Mouse (Mus musculus) midbrain, postnatal 0 days (tissue): ENCODE data around the gene Ddn. TPM values are rescaled to one million over a fixed set of nuclear protein-coding genes. Genes with fewer than 3 reads are reported as not detected.

Experiments used
- ATAC-seq: fragments of 200-750 bp; cut with Nextera tagmentation; 2 replicates; pipeline ENCODE4 v1.8.0; 2017; ENCODE audit warnings: moderate number of reproducible peaks, mild to moderate bottlenecking, moderate TSS enrichment, moderate library complexity; ENCODE audit not compliant: low FRiP score
- DNase-seq: peaks from one replicate; pipeline ENCODE4 v3.0.0-alpha.2; 2015; ENCODE audit warnings: low spot score
- H3K27ac ChIP-seq: fragments of 300-500 bp; sonication (generic); 2 replicates; pipeline ENCODE4 v1.5.1; 2014; ENCODE audit warnings: low read depth, mild to moderate bottlenecking, low read length, mixed read lengths
- H3K27me3 ChIP-seq: fragments of 300-500 bp; sonication (generic); 2 replicates; pipeline ENCODE4 v1.6.1; 2014; ENCODE audit warnings: low read length, control low read depth, mixed read lengths; ENCODE audit not compliant: insufficient read depth
- H3K36me3 ChIP-seq: fragments of 300-500 bp; sonication (generic); 2 replicates; pipeline ENCODE4 v1.6.1; 2014; ENCODE audit warnings: low read length, control low read depth, mixed read lengths; ENCODE audit not compliant: insufficient read depth
- H3K4me1 ChIP-seq: fragments of 300-500 bp; sonication (generic); 2 replicates; pipeline ENCODE4 v1.6.1; 2014; ENCODE audit warnings: mild to moderate bottlenecking, control low read depth, antibody characterized with exemption, low read length, mixed read lengths; ENCODE audit not compliant: insufficient read depth
- H3K4me2 ChIP-seq: fragments of 300-500 bp; sonication (generic); 2 replicates; pipeline ENCODE4 v1.6.1; 2014; ENCODE audit warnings: low read depth, mild to moderate bottlenecking, low read length, mixed read lengths; ENCODE audit not compliant: poor library complexity, severe bottlenecking
- H3K4me3 ChIP-seq: fragments of 300-500 bp; sonication (generic); 2 replicates; pipeline ENCODE4 v1.5.1; 2014; ENCODE audit warnings: low read depth, mild to moderate bottlenecking, low read length, moderate library complexity
- H3K9ac ChIP-seq: fragments of 300-500 bp; sonication (generic); replicated peaks from 2 replicates; pipeline ENCODE4 v1.6.1; 2014; ENCODE audit warnings: mild to moderate bottlenecking, low read length, moderate library complexity, mixed read lengths; ENCODE audit not compliant: poor library complexity, severe bottlenecking
- H3K9me3 ChIP-seq: fragments of 300-500 bp; sonication (generic); 2 replicates; pipeline ENCODE4 v1.6.1; 2016; ENCODE audit warnings: low read length, control low read depth
- CTCF ChIP-seq: IDR thresholded peaks from 2 replicates; pipeline ENCODE4 v1.5.1; 2016; ENCODE audit warnings: antibody characterized with exemption, mild to moderate bottlenecking
- WGBS: fragments of 180-500 bp; shearing (Covaris S2); extraction: QIAGEN DNeasy Blood & Tissue Kit; methylation state at CpG from one replicate; pipeline ENCODE4 v1.1.7; 2014; 5-methylcytosine and 5-hydroxymethylcytosine counted together
- polyA plus RNA-seq: library from polyadenylated mRNA; unstranded; fragments of >200 nt; fragmentation: Nextera tagmentation; extraction: Ambion mirVana; gene quantifications from 2 replicates; pipeline ENCODE4 v1.2.1, GENCODE M21; 2015
- total RNA-seq: library from RNA; depleted of rRNA; stranded (reverse); fragments of >200 nt; gene quantifications from 2 replicates; pipeline ENCODE4 v1.2.3, GENCODE M21; 2014

The Ddn gene
- total and polyA plus RNA-seq, 2 experiments from 2014 or later = 0.51 to 7.3 TPM

DNA sequence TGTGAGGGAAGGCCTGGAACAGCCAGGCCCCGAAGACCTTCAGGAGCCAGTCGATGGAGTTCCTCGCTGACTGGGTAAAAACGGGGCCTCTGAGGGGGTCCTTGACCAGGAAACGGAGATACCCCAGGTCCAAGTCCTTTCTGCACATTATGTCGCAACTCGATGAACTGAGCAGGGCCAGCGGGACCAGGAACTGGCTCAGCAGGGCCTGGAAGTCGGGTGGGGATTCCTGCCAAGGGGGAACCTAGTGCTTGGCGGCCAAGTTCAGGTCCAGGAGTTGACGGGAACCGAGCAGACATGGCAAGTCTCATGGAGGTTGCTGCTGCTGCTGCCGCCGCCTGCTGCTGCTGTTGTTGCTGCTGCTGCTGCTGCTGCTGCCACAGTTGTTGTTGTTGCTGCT, 41.4 kb upstream of the Ddn start:
- Histone ChIP-seq H3K4me2 (no peak overlapping the region), H3K9ac (no peak overlapping the region), H3K27ac (no peak overlapping the region), H3K4me1 (no peaks in the 10 kb centered on the region), H3K27me3 (no peaks in the 10 kb centered on the region), H3K4me3 (no peak overlapping the region), H3K9me3 (no peaks in the 10 kb centered on the region), H3K36me3 (peaks cover 92% of the 10 kb centered on the region)
- no peak for TF ChIP-seq CTCF
- WGBS = 92% methylated on average over 14 of the region's 14 CpGs
- ATAC-seq (no peak), DNase-seq (no peak)

DNA sequence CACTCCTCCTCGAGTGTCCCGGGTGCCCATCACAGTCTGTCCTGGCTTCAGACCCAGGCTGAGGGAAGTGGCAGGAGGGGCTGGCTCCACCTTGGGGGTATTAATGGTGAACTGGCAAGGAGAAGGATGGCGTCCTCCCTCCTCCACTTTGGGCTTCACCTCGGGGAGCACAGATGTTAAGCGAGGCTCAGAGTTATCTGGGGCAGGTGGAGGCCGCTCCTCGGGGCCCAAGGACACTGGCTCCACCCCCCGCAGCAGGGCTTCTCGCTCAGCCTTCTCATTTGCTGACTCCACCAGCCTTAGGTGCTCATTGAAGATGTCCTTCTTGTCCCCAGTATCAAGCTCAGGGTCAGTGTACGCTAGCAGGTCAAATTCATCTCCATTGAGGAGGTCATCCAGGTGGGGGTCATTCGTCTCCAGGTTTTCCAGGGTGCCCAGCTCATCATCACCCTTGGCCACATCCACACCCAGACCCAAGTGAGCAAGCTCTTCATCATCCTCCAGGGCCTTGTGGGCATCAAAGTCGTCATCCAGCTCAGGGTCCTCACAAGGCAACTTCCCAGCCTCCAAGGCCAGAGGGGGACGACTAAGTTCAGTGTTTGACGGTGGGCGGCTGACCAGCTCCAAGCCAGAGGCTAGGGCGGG, 40.8 kb upstream of the Ddn start:
- Histone ChIP-seq H3K36me3 (peaks cover 92% of the 10 kb centered on the region), H3K4me3 (no peak overlapping the region), H3K4me1 (no peaks in the 10 kb centered on the region), H3K9me3 (no peaks in the 10 kb centered on the region), H3K4me2 (no peak overlapping the region), H3K27ac (no peak overlapping the region), H3K9ac (no peak overlapping the region), H3K27me3 (no peaks in the 10 kb centered on the region)
- no peak for ATAC-seq
- 87% methylated on average over 16 of the region's 16 CpGs for WGBS
- no peak for TF ChIP-seq CTCF
- DNase-seq = no peak

DNA sequence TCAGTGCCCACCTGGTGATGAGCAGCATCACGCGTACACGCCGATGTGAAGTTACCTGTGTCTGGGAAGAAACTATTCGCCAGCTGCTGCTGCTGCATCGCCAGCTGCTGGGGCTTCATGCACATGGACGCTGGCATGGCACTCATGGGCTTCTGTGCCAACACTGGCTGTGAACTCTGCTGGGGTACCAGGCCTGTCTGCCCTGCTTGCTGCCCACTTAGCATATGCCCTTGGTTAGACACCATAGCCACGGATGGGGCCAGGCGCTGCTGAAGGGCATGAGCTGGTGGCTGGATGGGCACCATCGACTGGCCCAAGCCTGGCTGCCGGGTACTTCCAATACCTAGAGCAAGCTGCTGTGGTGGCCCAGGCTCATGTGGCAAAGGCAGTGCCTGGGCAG, 39.9 kb upstream of the Ddn start:
- no peak overlapping the region for H3K4me2 ChIP-seq
- TF ChIP-seq CTCF = no peak
- H3K9me3 ChIP-seq = no peaks in the 10 kb centered on the region
- peaks cover 92% of the 10 kb centered on the region for H3K36me3 ChIP-seq
- no peak overlapping the region for H3K27ac ChIP-seq
- WGBS = 98% methylated on average over 11 of the region's 11 CpGs
- H3K4me3 ChIP-seq = no peak overlapping the region
- no peaks in the 10 kb centered on the region for H3K27me3 ChIP-seq
- DNase-seq (no peak), ATAC-seq (no peak)
- no peak overlapping the region for H3K9ac ChIP-seq
- H3K4me1 ChIP-seq = no peaks in the 10 kb centered on the region

DNA sequence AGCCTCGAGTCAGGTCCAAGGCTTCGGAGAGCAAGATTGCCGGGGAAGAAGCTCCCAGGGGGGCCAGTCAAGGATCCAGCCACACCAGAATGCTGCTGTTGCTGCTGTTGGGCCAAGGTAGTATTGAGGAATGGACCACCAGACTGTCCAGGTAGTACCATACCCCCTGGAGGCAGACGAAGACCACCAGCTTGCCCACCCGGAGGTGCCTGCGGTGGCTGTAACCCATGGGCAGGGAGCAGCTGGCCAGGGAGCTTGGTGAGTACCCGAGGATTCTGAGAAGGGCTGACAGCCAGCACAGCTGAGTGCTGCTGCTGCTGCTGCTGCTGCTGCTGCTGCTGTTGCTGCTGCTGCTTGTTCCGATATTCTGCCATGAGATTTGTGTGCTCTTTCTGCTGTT, 36.9 kb upstream of the Ddn start:
- Histone ChIP-seq H3K9ac (no peak overlapping the region), H3K4me1 (no peaks in the 10 kb centered on the region), H3K27me3 (no peaks in the 10 kb centered on the region), H3K9me3 (no peaks in the 10 kb centered on the region), H3K36me3 (peaks cover 91% of the 10 kb centered on the region), H3K27ac (no peak overlapping the region), H3K4me3 (no peak overlapping the region), H3K4me2 (no peak overlapping the region)
- 87% methylated on average over 8 of the region's 8 CpGs for WGBS
- no peak for ATAC-seq
- TF ChIP-seq CTCF = no peak
- no peak for DNase-seq

DNA sequence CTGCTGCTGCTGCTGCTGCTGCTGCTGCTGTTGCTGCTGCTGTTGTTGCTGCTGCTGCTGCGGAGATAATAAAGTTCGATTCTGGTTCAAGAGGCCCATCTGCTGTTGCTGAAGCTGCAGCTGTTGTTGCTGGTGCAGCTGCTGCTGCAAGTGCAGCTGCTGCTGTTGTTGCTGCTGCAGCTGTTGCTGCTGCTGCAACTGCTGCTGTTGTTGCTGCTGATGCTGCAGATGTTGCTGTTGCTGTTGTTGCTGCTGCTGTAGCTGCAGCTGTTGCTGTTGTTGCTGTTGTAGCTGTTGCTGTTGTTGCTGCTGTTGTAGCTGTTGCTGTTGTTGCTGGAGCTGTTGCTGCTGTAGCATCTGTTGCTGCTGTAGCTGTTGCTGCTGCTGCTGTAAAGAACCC, 35.9 kb upstream of the Ddn start:
- ATAC-seq (no peak), DNase-seq (no peak)
- no peaks in the 10 kb centered on the region for H3K4me1 ChIP-seq
- no peak overlapping the region for H3K4me2 ChIP-seq
- peaks cover 90% of the 10 kb centered on the region for H3K36me3 ChIP-seq
- no peak overlapping the region for H3K27ac ChIP-seq
- WGBS = 96% methylated on average over 2 of the region's 2 CpGs
- H3K27me3 ChIP-seq = no peaks in the 10 kb centered on the region
- no peak overlapping the region for H3K9ac ChIP-seq
- no peak overlapping the region for H3K4me3 ChIP-seq
- H3K9me3 ChIP-seq = no peaks in the 10 kb centered on the region
- TF ChIP-seq CTCF = no peak

DNA sequence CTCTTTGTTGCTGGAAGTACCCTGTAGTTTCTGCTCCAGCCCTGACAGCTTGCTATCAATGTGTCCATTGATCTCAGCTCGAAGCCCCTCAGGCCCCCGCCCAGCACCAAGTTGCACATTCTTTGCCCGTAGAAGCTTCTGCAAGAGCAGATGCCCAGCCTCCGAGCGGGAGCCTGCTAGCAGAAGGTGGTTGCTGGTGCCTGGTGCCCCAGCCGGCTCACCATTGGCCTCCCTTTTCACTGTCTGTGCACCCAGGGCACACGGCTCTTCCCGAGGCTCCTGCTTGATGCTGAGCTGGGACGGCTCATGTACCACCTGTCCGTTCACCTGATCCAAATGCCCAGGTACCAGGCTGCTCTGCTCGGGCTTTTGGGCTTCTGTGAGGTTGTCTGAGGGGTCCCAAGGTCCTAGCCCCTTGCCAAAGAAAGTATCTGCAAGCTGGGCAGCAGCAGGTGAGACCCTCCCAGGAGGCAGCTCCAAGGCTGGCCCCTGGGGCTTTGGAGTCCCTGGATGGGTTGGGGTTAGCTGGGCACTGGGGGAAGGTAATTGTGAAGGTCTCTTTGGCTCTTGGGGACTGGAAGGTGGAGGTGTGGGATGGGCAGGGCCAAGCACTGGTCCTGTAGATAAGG, 34.4 kb upstream of the Ddn start:
- ATAC-seq = no peak
- no peak overlapping the region for H3K27ac ChIP-seq
- no peak overlapping the region for H3K4me3 ChIP-seq
- no peaks in the 10 kb centered on the region for H3K9me3 ChIP-seq
- H3K27me3 ChIP-seq = no peaks in the 10 kb centered on the region
- no peak for DNase-seq
- H3K36me3 ChIP-seq = peaks cover 91% of the 10 kb centered on the region
- no peak overlapping the region for H3K4me2 ChIP-seq
- H3K4me1 ChIP-seq = no peaks in the 10 kb centered on the region
- no peak overlapping the region for H3K9ac ChIP-seq
- no peak for TF ChIP-seq CTCF
- WGBS = 94% methylated on average over 11 of the region's 11 CpGs
